Mouse (Mus musculus): ENCODE data around the gene Ap1m1.

- no peak for TF ChIP-seq CTCF (IDR thresholded peaks at IDR 0.05; ENCODE audit: extremely low read depth, insufficient read length, insufficient replicate concordance, low read depth, low read length)
- no peak for TF ChIP-seq POLR2A (IDR thresholded peaks at IDR 0.05; ENCODE audit: low read depth, low read length)
Observed at GRCm38 (mm10) chr8:72261431-72261830, 21.6 kb downstream of the Ap1m1 start.

Measured in small intestine, adult 2 months (tissue).